Mouse (Mus musculus) spleen, adult 2 months (tissue): Measurements from ENCODE around the gene S1pr5.
A peak's percentile ranks its signal among the peaks of the same experiment; 100 is the strongest.

ENCODE experiments used
- CTCF ChIP-seq: fragments of 200-500 bp; IDR thresholded peaks from 2 replicates; pipeline ENCODE4 v1.5.1; 2011; ENCODE audit warnings: mild to moderate bottlenecking, inconsistent platforms; ENCODE audit not compliant: insufficient read depth, insufficient read length, insufficient replicate concordance; ENCODE audit errors: extremely low read depth
- POLR2A ChIP-seq: fragments of 200-500 bp; IDR thresholded peaks from 2 replicates; pipeline ENCODE4 v1.6.1; 2011; ENCODE audit warnings: low read depth, low read length, inconsistent platforms

- no peak for TF ChIP-seq POLR2A
- TF ChIP-seq CTCF = peak; percentile 33; the same call in 1 of the 2 replicates
Measured at GRCm38 (mm10) chr9:21221383-21221929, 26.8 kb downstream of the S1pr5 start.
